Mouse (Mus musculus) heart, postnatal 0 days (tissue): ENCODE results near the gene Zfp111. TPM values are rescaled to one million over a fixed set of nuclear protein-coding genes. Genes with fewer than 3 reads are reported as not detected.

Experiments used
- ATAC-seq: fragments of 200-750 bp; cut with Nextera tagmentation; 2 replicates; pipeline ENCODE4 v1.8.0; 2017; ENCODE audit warnings: low read depth, moderate number of reproducible peaks, moderate library complexity; ENCODE audit not compliant: insufficient read depth
- DNase-seq: peaks from one replicate; pipeline ENCODE4 v3.0.0-alpha.2; 2016; ENCODE audit warnings: low spot score
- H3K27ac ChIP-seq: fragments of 300-500 bp; sonication (generic); 2 replicates; pipeline ENCODE4 v1.5.1; 2014; ENCODE audit warnings: low read depth, mild to moderate bottlenecking
- H3K27me3 ChIP-seq: fragments of 300-500 bp; sonication (generic); 2 replicates; pipeline ENCODE4 v1.6.1; 2014; ENCODE audit warnings: low read length, mixed read lengths; ENCODE audit not compliant: control insufficient read depth, insufficient read depth
- H3K36me3 ChIP-seq: fragments of 300-500 bp; sonication (generic); replicated peaks from 2 replicates; pipeline ENCODE4 v1.6.1; 2014; ENCODE audit warnings: low read length, mixed read lengths; ENCODE audit not compliant: control insufficient read depth, insufficient read depth
- H3K4me1 ChIP-seq: fragments of 300-500 bp; sonication (generic); 2 replicates; pipeline ENCODE4 v1.6.1; 2014; ENCODE audit warnings: antibody characterized with exemption; ENCODE audit not compliant: control insufficient read depth, insufficient read depth
- H3K4me2 ChIP-seq: fragments of 300-500 bp; sonication (generic); 2 replicates; pipeline ENCODE4 v1.6.1; 2014; ENCODE audit warnings: low read depth, mild to moderate bottlenecking, low read length, moderate library complexity
- H3K4me3 ChIP-seq: fragments of 300-500 bp; sonication (generic); 2 replicates; pipeline ENCODE4 v1.5.1; 2014; ENCODE audit warnings: low read depth, low read length
- H3K9ac ChIP-seq: fragments of 300-500 bp; sonication (generic); replicated peaks from 2 replicates; pipeline ENCODE4 v1.6.1; 2014; ENCODE audit warnings: low read depth, low read length, mixed read lengths
- H3K9me3 ChIP-seq: fragments of 300-500 bp; sonication (generic); replicated peaks from 2 replicates; pipeline ENCODE4 v1.6.1; 2016; ENCODE audit warnings: low read length; ENCODE audit not compliant: control insufficient read depth
- CTCF ChIP-seq: IDR thresholded peaks from 2 replicates; pipeline ENCODE4 v1.5.1; 2016; ENCODE audit warnings: antibody characterized with exemption, control low read depth, low read depth
- EP300 ChIP-seq: IDR thresholded peaks from 2 replicates; pipeline ENCODE4 v1.6.1; 2016; ENCODE audit warnings: antibody characterized with exemption, low read depth
- WGBS: fragments of 180-500 bp; shearing (Covaris S2); extraction: QIAGEN DNeasy Blood & Tissue Kit; methylation state at CpG from one replicate; pipeline ENCODE4 v1.1.7; 2014; 5-methylcytosine and 5-hydroxymethylcytosine counted together
- polyA plus RNA-seq: library from polyadenylated mRNA; unstranded; fragments of >200 nt; fragmentation: Nextera tagmentation; extraction: Ambion mirVana; gene quantifications from 2 replicates; pipeline ENCODE4 v1.2.1, GENCODE M21; 2015
- total RNA-seq: library from RNA; depleted of rRNA; stranded (reverse); fragments of >200 nt; gene quantifications from 2 replicates; pipeline ENCODE4 v1.2.3, GENCODE M21; 2014; ENCODE audit warnings: low replicate concordance; rRNA removed

Gene Zfp111
- total and polyA plus RNA-seq, 2 experiments from 2014 or later: 2.2 to 2.4 TPM

GRCm38 (mm10) chr7:24174618-24175336 is 36.5 kb downstream of the Zfp111 start, which contains the start of gene Zfp114:
Gene Zfp114 (plus strand): TSS chr7:24175060.
- Histone ChIP-seq H3K4me2 (peak within 1 kb of the TSS; percentile 61), H3K9me3 (no peaks in the 10 kb centered on the region), H3K27me3 (no peaks in the 10 kb centered on the region), H3K36me3 (no peaks in the 10 kb centered on the region), H3K9ac (peak within 1 kb of the TSS; percentile 6; the same call in 1 of the 2 replicates), H3K27ac (no peak within 1 kb of the TSS), H3K4me3 (peak within 1 kb of the TSS; percentile 56), H3K4me1 (no peaks in the 10 kb centered on the region)
- DNase-seq: peak; percentile 59
- TF ChIP-seq EP300 (no peak), CTCF (no peak)
- peak; percentile 90 for ATAC-seq
- WGBS: 12% methylated on average over 23 of the region's 23 CpGs

- Histone ChIP-seq H3K27ac (no peak overlapping the region), H3K36me3 (no peaks in the 10 kb centered on the region), H3K4me2 (no peak overlapping the region), H3K4me1 (no peaks in the 10 kb centered on the region), H3K9me3 (no peaks in the 10 kb centered on the region), H3K4me3 (no peak overlapping the region), H3K9ac (no peak overlapping the region), H3K27me3 (no peaks in the 10 kb centered on the region)
- WGBS: 61% methylated on average over 4 of the region's 4 CpGs
- ATAC-seq (no peak), DNase-seq (no peak)
- TF ChIP-seq EP300 (no peak), CTCF (no peak)
Observed at GRCm38 (mm10) chr7:24172191-24172590, 39.1 kb downstream of the Zfp111 start.

- Histone ChIP-seq H3K4me1 (no peaks in the 10 kb centered on the region), H3K27ac (no peak overlapping the region), H3K27me3 (no peaks in the 10 kb centered on the region), H3K9me3 (0 out of 2 replicates have a peak, but pooled peaks cover 5% of the 10 kb centered on the region), H3K4me2 (no peak overlapping the region), H3K36me3 (no peaks in the 10 kb centered on the region), H3K4me3 (no peak overlapping the region), H3K9ac (no peak overlapping the region)
- TF ChIP-seq CTCF: peak; percentile 51
- TF ChIP-seq EP300: no peak
- WGBS: 7% methylated on average over 1 of the region's 1 CpGs
- ATAC-seq (no peak), DNase-seq (peak; percentile 6)
Observed at GRCm38 (mm10) chr7:24153272-24153671, 58.0 kb downstream of the Zfp111 start.

Other genes with a start within 250 kb of the Zfp111 start
- not detected in 2 replicates for gene Vmn1r181, start 236.8 kb downstream of the Zfp111 start, total RNA-seq
- gene Vmn1r181, start 236.8 kb downstream of the Zfp111 start, polyA plus RNA-seq: not detected in 2 replicates
- gene V1rd19, start 209.8 kb downstream of the Zfp111 start, total RNA-seq: not detected in 2 replicates
- not detected in 2 replicates for gene V1rd19, start 209.8 kb downstream of the Zfp111 start, polyA plus RNA-seq
- gene Vmn1r183, start 158.2 kb downstream of the Zfp111 start, total RNA-seq: not detected in 2 replicates
- gene Vmn1r183, start 158.2 kb downstream of the Zfp111 start, polyA plus RNA-seq: not detected in 2 replicates
- gene Zfp180, start 129.5 kb downstream of the Zfp111 start, total RNA-seq: 10.3 and 19.5 TPM in 2 replicates
- gene Zfp180, start 129.5 kb downstream of the Zfp111 start, polyA plus RNA-seq: 6.9 and 7.1 TPM in 2 replicates
- gene Zfp112, start 99.1 kb downstream of the Zfp111 start, total RNA-seq: 2.2 and 4.3 TPM in 2 replicates
- gene Zfp112, start 99.1 kb downstream of the Zfp111 start, polyA plus RNA-seq: 3.8 and 3.9 TPM in 2 replicates
- gene Zfp235, start 77.3 kb downstream of the Zfp111 start, total RNA-seq: 7.7 and 8.6 TPM in 2 replicates
- 4.9 and 5.6 TPM in 2 replicates for gene Zfp235, start 77.3 kb downstream of the Zfp111 start, polyA plus RNA-seq
- gene Zfp114, start 36.4 kb downstream of the Zfp111 start, total RNA-seq: 0.19 and 1.1 TPM in 2 replicates
- 0.42 and 0.86 TPM in 2 replicates for gene Zfp114, start 36.4 kb downstream of the Zfp111 start, polyA plus RNA-seq
- gene Zfp109, start 26.1 kb upstream of the Zfp111 start, total RNA-seq: 2.7 and 6.6 TPM in 2 replicates
- gene Zfp109, start 26.1 kb upstream of the Zfp111 start, polyA plus RNA-seq: 1.1 and 1.2 TPM in 2 replicates
- 1.1 and 2.5 TPM in 2 replicates for gene Zfp108, start 43.4 kb upstream of the Zfp111 start, total RNA-seq
- gene Zfp108, start 43.4 kb upstream of the Zfp111 start, polyA plus RNA-seq: 1.1 and 1.5 TPM in 2 replicates
- 6.8 and 7.8 TPM in 2 replicates for gene Zfp93, start 59.0 kb upstream of the Zfp111 start, total RNA-seq
- gene Zfp93, start 59.0 kb upstream of the Zfp111 start, polyA plus RNA-seq: 4.1 and 5.0 TPM in 2 replicates
- 3.4 and 14.6 TPM in 2 replicates for gene Zfp61, start 89.8 kb upstream of the Zfp111 start, total RNA-seq
- gene Zfp61, start 89.8 kb upstream of the Zfp111 start, polyA plus RNA-seq: 6.7 and 6.8 TPM in 2 replicates
- gene Zfp94, start 105.2 kb upstream of the Zfp111 start, total RNA-seq: 0.95 and 4.1 TPM in 2 replicates
- gene Zfp94, start 105.2 kb upstream of the Zfp111 start, polyA plus RNA-seq: 2.8 and 2.9 TPM in 2 replicates
- not detected in 2 replicates for gene Tescl, start 122.5 kb upstream of the Zfp111 start, total RNA-seq
- gene Tescl, start 122.5 kb upstream of the Zfp111 start, polyA plus RNA-seq: 0.14 TPM in 1 of 2 replicates, not detected in the other
- gene Lypd5, start 137.8 kb upstream of the Zfp111 start, total RNA-seq: not detected in 2 replicates
- gene Lypd5, start 137.8 kb upstream of the Zfp111 start, polyA plus RNA-seq: not detected in 2 replicates
- gene Kcnn4, start 158.8 kb upstream of the Zfp111 start, total RNA-seq: 0.69 and 2.0 TPM in 2 replicates
- 0.85 and 0.98 TPM in 2 replicates for gene Kcnn4, start 158.8 kb upstream of the Zfp111 start, polyA plus RNA-seq
- gene Smg9, start 188.2 kb upstream of the Zfp111 start, total RNA-seq: 15.5 and 30.2 TPM in 2 replicates
- gene Smg9, start 188.2 kb upstream of the Zfp111 start, polyA plus RNA-seq: 13.1 and 13.5 TPM in 2 replicates
- gene Irgc1, start 240.9 kb upstream of the Zfp111 start, total RNA-seq: not detected in 2 replicates
- not detected in 2 replicates for gene Irgc1, start 240.9 kb upstream of the Zfp111 start, polyA plus RNA-seq